Mouse (Mus musculus) limb, embryonic 11.5 days (tissue): ENCODE data around the gene Kcnd3. TPM values are rescaled to one million over a fixed set of nuclear protein-coding genes. Genes with fewer than 3 reads are reported as not detected.

ENCODE experiments used
- ATAC-seq: fragments of 200-750 bp; cut with Nextera tagmentation; 2 replicates; pipeline ENCODE4 v1.8.0; 2017; ENCODE audit warnings: low read depth; ENCODE audit not compliant: insufficient number of reproducible peaks, low FRiP score, low TSS enrichment
- DNase-seq: peaks from one replicate; pipeline ENCODE4 v3.0.0-alpha.2; 2015; ENCODE audit warnings: low spot score
- H3K27ac ChIP-seq: fragments of 300-500 bp; sonication (generic); replicated peaks from 2 replicates; pipeline ENCODE4 v1.5.1; 2014; ENCODE audit warnings: low read depth, mild to moderate bottlenecking, low read length
- H3K27me3 ChIP-seq: fragments of 300-500 bp; sonication (generic); 2 replicates; pipeline ENCODE4 v1.6.1; 2014; ENCODE audit warnings: mild to moderate bottlenecking, low read length, mixed read lengths; ENCODE audit not compliant: control insufficient read depth, insufficient read depth
- H3K36me3 ChIP-seq: fragments of 300-500 bp; sonication (generic); 2 replicates; pipeline ENCODE4 v1.6.1; 2014; ENCODE audit warnings: mild to moderate bottlenecking, low read length, moderate library complexity, mixed read lengths; ENCODE audit not compliant: control insufficient read depth, insufficient read depth
- H3K4me1 ChIP-seq: fragments of 300-500 bp; sonication (generic); 2 replicates; pipeline ENCODE4 v1.6.1; 2014; ENCODE audit warnings: low read length, mixed read lengths; ENCODE audit not compliant: control insufficient read depth, insufficient read depth
- H3K4me2 ChIP-seq: fragments of 300-500 bp; sonication (generic); 2 replicates; pipeline ENCODE4 v1.6.1; 2014; ENCODE audit warnings: low read depth, mild to moderate bottlenecking, moderate library complexity; ENCODE audit not compliant: severe bottlenecking
- H3K4me3 ChIP-seq: fragments of 300-500 bp; sonication (generic); 2 replicates; pipeline ENCODE4 v1.5.1; 2014; ENCODE audit warnings: low read depth, low read length
- H3K9ac ChIP-seq: fragments of 300-500 bp; sonication (generic); 2 replicates; pipeline ENCODE4 v1.6.1; 2014; ENCODE audit warnings: mild to moderate bottlenecking, low read length
- H3K9me3 ChIP-seq: fragments of 300-500 bp; sonication (generic); 2 replicates; pipeline ENCODE4 v1.6.1; 2016; ENCODE audit warnings: low read length; ENCODE audit not compliant: control insufficient read depth
- WGBS: fragments of 180-500 bp; shearing (Covaris S2); extraction: QIAGEN DNeasy Blood & Tissue Kit; methylation state at CpG from one replicate; pipeline ENCODE4 v1.1.7; 2014; 5-methylcytosine and 5-hydroxymethylcytosine counted together
- polyA plus RNA-seq: library from polyadenylated mRNA; unstranded; fragments of >200 nt; fragmentation: Nextera tagmentation; extraction: Ambion mirVana; gene quantifications from 2 replicates; pipeline ENCODE4 v1.2.1, GENCODE M21; 2014

The Kcnd3 gene
- polyA plus RNA-seq, 1 experiment from 2014 or later, result 0.12 TPM

DNA sequence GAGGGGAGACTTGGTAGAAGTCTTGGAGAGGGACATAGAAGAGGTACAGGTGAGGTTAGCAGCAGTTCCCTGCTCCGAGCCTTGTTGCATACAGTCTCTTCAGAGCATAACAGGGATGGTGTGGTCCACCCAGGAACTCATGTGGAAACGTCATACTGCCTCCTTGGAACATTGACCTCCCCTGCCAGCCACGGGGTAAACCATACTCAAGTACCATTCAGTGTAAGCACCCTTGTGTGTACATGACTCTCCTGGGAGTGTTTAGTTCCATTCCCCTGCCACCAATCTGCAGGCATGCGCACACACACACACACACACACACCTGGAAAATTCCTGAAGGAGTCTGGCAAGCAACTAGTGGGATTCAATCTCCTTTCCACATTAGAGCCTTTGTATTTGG, 90.6 kb downstream of the Kcnd3 start:
- Histone ChIP-seq H3K27me3 (no peaks in the 10 kb centered on the region), H3K4me2 (no peak overlapping the region), H3K9ac (no peak overlapping the region), H3K36me3 (no peaks in the 10 kb centered on the region), H3K9me3 (no peaks in the 10 kb centered on the region), H3K4me1 (no peaks in the 10 kb centered on the region), H3K4me3 (no peak overlapping the region), H3K27ac (no peak overlapping the region)
- 90% methylated on average over 4 of the region's 4 CpGs for WGBS
- ATAC-seq (no peak), DNase-seq (no peak)

DNA sequence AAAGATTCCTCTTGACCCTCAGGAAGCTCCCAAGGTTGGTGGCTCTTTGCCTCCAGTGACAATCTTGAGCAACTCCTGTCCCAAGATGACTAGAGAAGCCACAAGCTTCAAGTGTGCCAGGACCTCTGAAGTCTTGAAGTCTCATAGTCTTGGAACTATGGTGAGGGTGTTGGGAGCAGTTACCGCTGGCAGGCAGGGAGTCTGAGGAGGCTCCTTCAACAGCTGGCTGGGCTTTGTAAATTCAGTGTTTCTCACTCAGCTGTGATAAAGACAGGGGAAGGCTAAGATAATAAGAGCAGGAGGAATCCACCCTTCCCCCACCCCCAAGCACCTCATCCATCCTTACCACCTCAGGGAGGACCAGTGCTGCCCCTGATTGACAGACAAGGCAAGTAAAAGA, 92.0 kb downstream of the Kcnd3 start:
- no peaks in the 10 kb centered on the region for H3K9me3 ChIP-seq
- WGBS, result 58% methylated on average over 1 of the region's 1 CpGs
- ATAC-seq, result no peak

GRCm38 (mm10) chr3:105546611-105547071, 94.5 kb downstream of the Kcnd3 start:
- no peaks in the 10 kb centered on the region for H3K4me1 ChIP-seq
- 62% methylated on average over 13 of the region's 13 CpGs for WGBS
- H3K9ac ChIP-seq, result no peak overlapping the region
- no peak overlapping the region for H3K27ac ChIP-seq
- no peak overlapping the region for H3K4me2 ChIP-seq
- H3K27me3 ChIP-seq, result no peaks in the 10 kb centered on the region
- no peaks in the 10 kb centered on the region for H3K36me3 ChIP-seq
- DNase-seq (no peak), ATAC-seq (no peak)
- H3K4me3 ChIP-seq, result no peak overlapping the region
- no peaks in the 10 kb centered on the region for H3K9me3 ChIP-seq

More for the DNA sequence above, 92.0 kb downstream of the Kcnd3 start:
- no peak overlapping the region for H3K4me3 ChIP-seq
- H3K27ac ChIP-seq, result no peak overlapping the region
- H3K9ac ChIP-seq, result no peak overlapping the region
- DNase-seq, result no peak
- no peak overlapping the region for H3K4me2 ChIP-seq
- H3K36me3 ChIP-seq, result no peaks in the 10 kb centered on the region
- H3K27me3 ChIP-seq, result no peaks in the 10 kb centered on the region
- H3K4me1 ChIP-seq, result no peaks in the 10 kb centered on the region

DNA sequence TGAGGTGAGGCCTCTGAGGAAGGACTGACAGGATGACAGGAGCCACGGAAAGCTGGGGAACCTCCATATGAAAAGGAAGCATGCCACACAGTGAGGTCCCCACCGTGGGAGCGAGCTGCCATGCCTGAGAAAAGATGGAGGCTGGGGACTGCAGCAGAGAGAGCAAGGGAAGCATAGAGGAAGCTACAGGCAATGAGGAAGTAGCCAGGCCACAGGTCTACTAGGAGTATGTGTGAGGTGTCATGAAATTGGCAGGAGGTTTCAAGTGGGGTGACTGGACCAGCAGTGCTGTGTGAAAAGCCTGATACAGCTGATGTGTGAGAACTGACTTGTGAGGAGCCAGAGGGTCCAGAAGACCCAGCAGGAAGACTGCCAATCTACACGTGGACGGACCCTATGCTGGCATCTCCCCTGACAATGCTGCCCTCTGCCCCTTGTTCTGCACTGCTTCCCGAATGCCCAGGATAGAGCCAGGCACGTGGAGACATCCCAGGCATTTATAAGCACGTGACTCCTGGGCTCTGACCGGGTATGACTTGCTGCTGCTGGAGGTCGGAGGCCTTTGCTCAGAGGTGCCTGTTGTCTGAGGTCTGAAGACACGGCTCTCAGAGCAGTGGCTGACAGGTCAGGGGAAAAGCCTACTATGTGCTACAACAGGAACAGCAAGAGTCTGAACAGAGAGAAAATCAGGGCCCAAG, 96.1 kb downstream of the Kcnd3 start:
- no peak for ATAC-seq
- no peaks in the 10 kb centered on the region for H3K9me3 ChIP-seq
- WGBS, result 72% methylated on average over 11 of the region's 11 CpGs

DNA sequence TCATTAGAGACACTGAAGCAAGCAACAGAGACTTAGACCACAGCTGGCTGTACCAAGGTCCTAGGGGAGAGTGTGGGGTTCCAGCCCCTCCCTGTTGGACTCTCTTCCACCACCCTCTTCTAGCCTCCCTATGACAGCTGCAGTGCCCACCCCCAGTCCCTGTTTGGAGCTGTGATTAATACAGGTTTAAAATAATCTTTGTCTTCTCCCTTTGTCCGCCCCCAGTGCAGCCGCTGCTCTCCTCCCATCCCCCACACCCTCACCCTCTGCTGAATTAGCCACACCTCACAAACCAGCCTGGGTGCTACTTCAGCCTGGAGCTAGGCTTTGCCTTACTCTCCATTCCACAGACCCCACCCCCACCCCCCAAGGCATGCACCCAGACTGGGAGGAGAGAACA, 107.3 kb downstream of the Kcnd3 start:
- Histone ChIP-seq H3K4me3 (no peak overlapping the region), H3K9me3 (no peaks in the 10 kb centered on the region), H3K9ac (no peak overlapping the region), H3K27me3 (no peaks in the 10 kb centered on the region), H3K4me2 (no peak overlapping the region), H3K4me1 (no peaks in the 10 kb centered on the region), H3K27ac (no peak overlapping the region), H3K36me3 (no peaks in the 10 kb centered on the region)
- 37% methylated on average over 2 of the region's 2 CpGs for WGBS
- ATAC-seq (no peak), DNase-seq (no peak)

More for the DNA sequence above, 96.1 kb downstream of the Kcnd3 start:
- no peaks in the 10 kb centered on the region for H3K27me3 ChIP-seq
- no peak overlapping the region for H3K4me2 ChIP-seq
- H3K9ac ChIP-seq, result no peak overlapping the region
- no peak overlapping the region for H3K27ac ChIP-seq
- H3K4me1 ChIP-seq, result no peaks in the 10 kb centered on the region
- no peak overlapping the region for H3K4me3 ChIP-seq
- H3K36me3 ChIP-seq, result no peaks in the 10 kb centered on the region
- no peak for DNase-seq

DNA sequence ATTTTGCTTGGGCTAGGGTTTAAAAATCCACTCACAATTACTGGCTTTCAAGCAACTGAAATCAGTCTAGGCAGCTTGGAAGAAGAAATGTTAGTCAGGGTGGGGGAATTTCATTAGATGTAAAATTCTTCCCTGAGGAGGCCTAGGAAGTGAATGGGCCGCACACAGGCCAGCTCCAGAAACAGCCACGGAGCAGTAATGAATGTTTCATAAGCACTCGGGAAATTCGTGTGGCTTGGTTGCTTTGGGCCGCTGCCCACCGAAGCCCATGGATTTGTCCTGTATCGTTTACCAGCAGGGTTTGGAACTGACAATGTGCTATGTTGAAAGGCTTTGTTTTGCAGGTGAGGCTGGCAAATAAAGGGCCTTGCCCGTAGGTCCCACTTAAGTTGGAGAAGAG, 114.8 kb downstream of the Kcnd3 start:
- H3K9ac ChIP-seq, result no peak overlapping the region
- H3K9me3 ChIP-seq, result no peaks in the 10 kb centered on the region
- no peak overlapping the region for H3K27ac ChIP-seq
- no peaks in the 10 kb centered on the region for H3K27me3 ChIP-seq
- no peak overlapping the region for H3K4me3 ChIP-seq
- no peak overlapping the region for H3K4me2 ChIP-seq
- no peaks in the 10 kb centered on the region for H3K4me1 ChIP-seq
- ATAC-seq (no peak), DNase-seq (no peak)
- 87% methylated on average over 8 of the region's 8 CpGs for WGBS
- no peaks in the 10 kb centered on the region for H3K36me3 ChIP-seq

DNA sequence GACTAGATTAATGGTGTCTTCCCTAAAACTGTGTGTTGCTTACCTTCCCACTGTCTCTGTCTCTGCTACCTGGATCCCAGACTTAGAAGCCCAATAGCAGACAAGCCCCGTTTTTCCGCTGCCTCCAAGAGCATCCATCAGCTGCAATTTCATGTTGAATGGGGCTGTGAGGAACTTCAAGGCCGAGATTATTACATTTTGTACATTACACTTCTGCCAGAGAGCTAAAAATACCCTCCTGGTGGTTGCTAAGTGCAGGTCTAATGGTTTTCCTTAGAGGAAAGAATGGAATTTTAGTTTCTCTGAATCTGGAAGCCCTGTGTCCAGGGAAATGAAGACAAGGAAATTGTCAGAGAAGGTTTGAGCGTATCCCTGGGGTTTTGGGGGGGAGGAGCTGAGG, 115.3 kb downstream of the Kcnd3 start:
- H3K36me3 ChIP-seq, result no peaks in the 10 kb centered on the region
- DNase-seq, result no peak
- WGBS, result 81% methylated on average over 4 of the region's 4 CpGs
- H3K4me2 ChIP-seq, result no peak overlapping the region
- H3K9ac ChIP-seq, result no peak overlapping the region
- no peaks in the 10 kb centered on the region for H3K4me1 ChIP-seq
- no peaks in the 10 kb centered on the region for H3K27me3 ChIP-seq
- ATAC-seq, result no peak
- H3K4me3 ChIP-seq, result no peak overlapping the region
- H3K9me3 ChIP-seq, result no peaks in the 10 kb centered on the region
- no peak overlapping the region for H3K27ac ChIP-seq

DNA sequence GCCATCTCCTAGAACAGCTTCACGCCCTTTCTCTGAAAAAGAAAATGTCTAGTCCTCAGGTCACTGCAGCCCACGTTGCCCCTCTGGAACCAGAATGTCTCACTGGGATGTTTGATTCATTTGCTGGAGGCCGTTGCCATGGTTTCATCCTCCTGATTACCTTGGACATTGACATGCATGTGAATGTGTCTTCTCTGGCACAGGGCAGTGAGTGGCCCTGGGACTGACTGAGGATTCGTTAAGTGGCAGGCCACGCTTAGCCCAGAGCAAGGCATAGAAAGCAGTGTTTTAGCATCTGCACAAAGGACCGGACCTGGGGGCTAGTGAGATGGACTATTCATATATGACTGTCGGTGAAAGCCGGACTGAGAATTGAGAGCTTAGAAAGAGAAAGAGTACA, 116.3 kb downstream of the Kcnd3 start:
- Histone ChIP-seq H3K36me3 (no peaks in the 10 kb centered on the region), H3K9me3 (no peaks in the 10 kb centered on the region), H3K4me3 (no peak overlapping the region), H3K27me3 (no peaks in the 10 kb centered on the region), H3K27ac (no peak overlapping the region), H3K9ac (no peak overlapping the region), H3K4me1 (no peaks in the 10 kb centered on the region), H3K4me2 (no peak overlapping the region)
- no peak for ATAC-seq
- 86% methylated on average over 8 of the region's 8 CpGs for WGBS
- no peak for DNase-seq

DNA sequence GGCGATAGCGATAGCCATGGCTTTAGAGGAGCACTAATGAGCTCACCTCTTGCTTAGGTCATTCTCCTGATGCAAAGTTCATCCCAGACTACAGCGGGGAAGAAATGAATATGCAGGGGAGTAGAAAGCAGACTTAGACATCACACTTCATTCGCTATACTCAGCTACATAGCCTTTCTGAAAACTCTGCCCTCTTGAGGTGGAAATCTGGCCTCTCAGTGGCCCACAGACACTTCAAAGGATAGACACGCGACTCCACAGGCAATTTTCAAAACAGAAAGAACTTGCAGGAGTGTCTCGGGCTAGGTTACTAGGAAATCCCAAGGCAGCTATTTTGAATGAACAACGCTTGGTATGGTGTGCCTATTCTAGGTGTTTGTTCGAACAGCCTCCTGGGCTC, 116.7 kb downstream of the Kcnd3 start:
- Histone ChIP-seq H3K9me3 (no peaks in the 10 kb centered on the region), H3K27ac (no peak overlapping the region), H3K4me1 (no peaks in the 10 kb centered on the region), H3K4me2 (no peak overlapping the region), H3K36me3 (no peaks in the 10 kb centered on the region), H3K4me3 (no peak overlapping the region), H3K27me3 (no peaks in the 10 kb centered on the region), H3K9ac (no peak overlapping the region)
- ATAC-seq, result no peak
- WGBS, result 74% methylated on average over 9 of the region's 9 CpGs
- no peak for DNase-seq
